Comparison of ENCODE assay signal across 11 mouse cellular contexts in the genomic region with DNA sequence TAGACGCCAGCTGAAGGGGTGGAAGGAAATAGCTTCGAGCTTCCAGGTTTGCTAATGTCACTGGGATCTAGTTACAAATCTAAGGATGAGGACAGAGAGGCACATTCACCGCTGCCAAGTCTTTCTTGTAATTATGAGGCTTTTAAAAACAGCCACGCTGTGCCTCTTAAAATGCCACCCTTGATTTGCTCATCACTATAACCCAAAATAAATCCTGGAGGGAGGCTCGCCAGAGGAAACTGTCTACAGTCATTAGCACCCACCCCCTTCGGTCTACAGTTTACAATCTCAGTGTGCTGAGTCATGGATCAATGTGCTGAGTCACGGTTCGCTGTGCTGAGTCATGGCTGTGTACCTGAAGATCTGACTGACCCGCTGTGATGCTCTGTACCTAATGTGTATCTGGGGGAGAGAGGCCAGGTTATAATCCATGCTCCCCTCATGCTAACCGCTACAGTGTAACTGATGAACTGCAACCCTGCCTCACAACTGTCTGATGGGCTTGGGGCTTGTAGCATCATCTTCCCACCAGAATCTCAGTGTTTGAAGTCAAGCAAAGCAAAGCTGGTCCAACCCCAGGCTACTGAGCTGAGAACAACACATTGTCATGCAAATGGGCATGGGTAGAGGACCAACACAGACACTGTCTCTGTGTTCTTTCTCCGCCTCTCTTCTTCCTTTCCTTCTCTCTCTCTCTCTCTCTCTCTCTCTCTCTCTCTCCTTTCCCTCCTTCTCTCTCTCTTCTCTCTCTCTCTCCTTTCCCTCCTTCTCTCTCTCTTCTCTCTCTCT.
A peak's percentile ranks its signal among the peaks of the same experiment; 100 is the strongest.
DNase-seq lines count a peak whose midpoint lies in the region; TF ChIP-seq lines count a peak whose summit lies in the region.
"Had no signal": no experiment of that assay in that cellular context is flagged by ENCODE, and none has a peak within 500 bp of the region (broad histone marks: within the 10 kb centered on the region; RNA-seq: fewer than 3 reads in every experiment).

No protein-coding gene starts in this region.

- H3K4me3 ChIP-seq in gastrocnemius, adult 2 months = no peak overlapping the region
- no peak overlapping the region for H3K4me3 ChIP-seq in layer of hippocampus, adult 2 months

- TF ChIP-seq CTCF in gastrocnemius, adult 2 months (IDR thresholded peaks at IDR 0.05) = no peak
- no peak for TF ChIP-seq CTCF in layer of hippocampus, adult 2 months (conservative IDR thresholded peaks at IDR 0.05)

- no peak overlapping the region for H3K27ac ChIP-seq in gastrocnemius, adult 2 months
- H3K27ac ChIP-seq in layer of hippocampus, adult 2 months = no peak overlapping the region
- H3K27ac ChIP-seq: hindbrain, embryonic 14.5 days had no signal

- peak; percentile 45 for DNase-seq in gastrocnemius, adult 2 months
- no peak for DNase-seq in gastrocnemius, postnatal 4 days (ENCODE audit: low spot score in 2 of 2)
- peak; percentile 23 for DNase-seq in NIH3T3 (ENCODE audit: low read depth)
- peak; percentile 44 to 69 for DNase-seq in layer of hippocampus, adult 2 months (ENCODE audit: low spot score in 2 of 2)
- DNase-seq in right cerebral cortex, postnatal 10 days (ENCODE audit: low spot score in 2 of 2) = peak; percentile 39 to 55
- DNase-seq in ovary, postnatal 36 days (ENCODE audit: low spot score) = no peak
- no peak for DNase-seq in urinary bladder, postnatal 36 days (ENCODE audit: low spot score in 2 of 2)
- no peak for DNase-seq in cerebellum, postnatal 25 days
- DNase-seq: cerebellum, adult 9-10 months; kidney, postnatal 36 days had no signal

- intact Hi-C loops in gastrocnemius, adult 2 months (cut with DNase I) = no loop called here

Comparison
In these comparisons a context has a peak if more than half of its experiments do, and no peak if none do; other contexts are left out.
1. DNase-seq: peak in gastrocnemius, adult 2 months (single experiment), NIH3T3 (single experiment), layer of hippocampus, adult 2 months (2 of 2) and right cerebral cortex, postnatal 10 days (2 of 2); none in gastrocnemius, postnatal 4 days (0 of 2), ovary, postnatal 36 days (single experiment), urinary bladder, postnatal 36 days (0 of 2) and cerebellum, postnatal 25 days (0 of 2).